Mouse (Mus musculus) C2C12 (cell line): Measurements from ENCODE around the gene Tmem132e.

Experiments used
- CTCF ChIP-seq: IDR thresholded peaks from one replicate; pipeline ENCODE4 v1.5.1; 2011; ENCODE audit not compliant: control insufficient read depth, insufficient read depth, insufficient read length
- MYOD1 ChIP-seq: IDR thresholded peaks from one replicate; pipeline ENCODE4 v1.6.1; 2011; ENCODE audit warnings: low read depth; ENCODE audit not compliant: control insufficient read depth, insufficient read length

GRCm38 (mm10) chr11:82477412-82477811, 88.7 kb downstream of the Tmem132e start:
- TF ChIP-seq MYOD1 (no peak), CTCF (no peak)
